ENCODE assay signal across 29 mouse cellular contexts in the genomic region with DNA sequence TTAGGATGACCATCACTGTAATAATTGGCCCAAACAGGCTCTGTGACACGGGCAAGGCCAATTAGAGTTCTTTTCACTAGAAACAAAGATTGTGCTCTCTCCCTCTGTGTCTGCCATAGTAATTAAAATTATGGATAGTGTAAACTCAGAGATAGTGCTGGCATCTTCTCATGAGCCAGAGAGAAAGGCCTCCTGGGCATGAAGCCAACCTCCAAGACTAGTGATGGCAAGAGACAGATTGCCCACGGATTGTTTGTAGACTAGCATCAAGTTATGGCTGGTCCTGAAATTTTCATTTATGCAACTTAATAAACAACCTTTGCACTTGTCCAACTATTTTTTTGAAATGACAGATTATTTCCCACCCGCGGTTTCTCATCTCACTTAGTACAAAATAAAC. TPM values are rescaled to one million over a fixed set of nuclear protein-coding genes. Genes with fewer than 3 reads are reported as not detected.
DNase-seq lines count a peak whose midpoint lies in the region; ATAC-seq lines count a peak whose summit lies in the region.
"Had no signal": no experiment of that assay in that cellular context is flagged by ENCODE, and none has a peak within 500 bp of the region (broad histone marks: within the 10 kb centered on the region; RNA-seq: fewer than 3 reads in every experiment).

No protein-coding gene starts in this region.

- H3K9ac ChIP-seq in forebrain, embryonic 14.5 days (ENCODE audit: low read length), result no peak overlapping the region
- H3K9ac ChIP-seq in forebrain, embryonic 13.5 days, result no peak overlapping the region
- H3K9ac ChIP-seq: embryonic facial prominence, embryonic 15.5 days; heart, embryonic 12.5 days; hindbrain, embryonic 14.5 days; intestine, embryonic 15.5 days had no signal

- no peaks in the 10 kb centered on the region for H3K36me3 ChIP-seq in forebrain, embryonic 14.5 days (ENCODE audit: control insufficient read depth, insufficient read depth, low read length)
- H3K36me3 ChIP-seq in forebrain, embryonic 13.5 days (ENCODE audit: poor library complexity, severe bottlenecking), result no peaks in the 10 kb centered on the region
- H3K36me3 ChIP-seq: embryonic facial prominence, embryonic 15.5 days; heart, embryonic 12.5 days; intestine, embryonic 15.5 days had no signal

- H3K9me3 ChIP-seq in forebrain, embryonic 14.5 days (replicated peaks; ENCODE audit: control insufficient read depth, low read length), result no peaks in the 10 kb centered on the region
- no peaks in the 10 kb centered on the region for H3K9me3 ChIP-seq in forebrain, embryonic 13.5 days (replicated peaks)
- H3K9me3 ChIP-seq: embryonic facial prominence, embryonic 15.5 days; heart, embryonic 12.5 days; intestine, embryonic 15.5 days; megakaryocyte, embryonic 14.5 days had no signal

- ATAC-seq in forebrain, embryonic 14.5 days, result no peak
- ATAC-seq in forebrain, embryonic 13.5 days, result no peak
- ATAC-seq: intestine, embryonic 15.5 days; midbrain, embryonic 16.5 days had no signal

- WGBS in forebrain, embryonic 14.5 days, result 75% methylated on average over 4 of the region's 4 CpGs
- WGBS in forebrain, embryonic 13.5 days, result 82% methylated on average over 4 of the region's 4 CpGs

- no peak overlapping the region for H3K27ac ChIP-seq in forebrain, embryonic 14.5 days (ENCODE audit: low read depth, low read length)
- H3K27ac ChIP-seq in forebrain, embryonic 13.5 days, result no peak overlapping the region
- H3K27ac ChIP-seq: embryonic facial prominence, embryonic 15.5 days; hindbrain, embryonic 14.5 days; intestine, embryonic 15.5 days had no signal

- H3K4me1 ChIP-seq in forebrain, embryonic 14.5 days (ENCODE audit: control insufficient read depth, insufficient read depth, low read length), result no peaks in the 10 kb centered on the region
- no peaks in the 10 kb centered on the region for H3K4me1 ChIP-seq in forebrain, embryonic 13.5 days
- H3K4me1 ChIP-seq: embryonic facial prominence, embryonic 15.5 days; heart, embryonic 12.5 days; intestine, embryonic 15.5 days; megakaryocyte, embryonic 14.5 days had no signal

- DNase-seq in forebrain, embryonic 14.5 days (ENCODE audit: low spot score), result peak; percentile 57
- DNase-seq in left cerebral cortex, postnatal 25 days (ENCODE audit: low spot score in 2 of 2), result peak; percentile 52 to 56
- DNase-seq in left cerebral cortex, postnatal 36 days (ENCODE audit: low spot score in 2 of 2), result no peak
- peak; percentile 62 to 70 for DNase-seq in right cerebral cortex, postnatal 10 days (ENCODE audit: low spot score in 2 of 2)
- no peak for DNase-seq in right cerebral cortex, postnatal 36 days (ENCODE audit: low spot score in 2 of 2)
- DNase-seq in layer of hippocampus, adult 9-11 months, result peak; percentile 56
- DNase-seq in heart, postnatal 36 days, result no peak
- DNase-seq: adrenal gland, postnatal 14 days; cerebellum, adult 9-10 months; gastrocnemius, postnatal 10 days; heart, adult 11 months; heart, postnatal 14 days; kidney, adult 9 months; kidney, postnatal 36 days; lung, postnatal 10 days; thymus, adult 18-20 months; thymus, postnatal 4 days had no signal

- no peak overlapping the region for H3K4me2 ChIP-seq in forebrain, embryonic 14.5 days (ENCODE audit: low read length)
- no peak overlapping the region for H3K4me2 ChIP-seq in forebrain, embryonic 13.5 days
- H3K4me2 ChIP-seq: embryonic facial prominence, embryonic 15.5 days; heart, embryonic 12.5 days; hindbrain, embryonic 14.5 days; intestine, embryonic 15.5 days had no signal

- intact Hi-C loops in left cerebral cortex, postnatal 25 days (cut with DNase I), result no loop called here
- intact Hi-C loops in left cerebral cortex, postnatal 36 days (cut with DNase I), result no loop called here
- intact Hi-C loops in heart, postnatal 36 days (cut with DNase I), result no loop called here

- no peaks in the 10 kb centered on the region for H3K27me3 ChIP-seq in forebrain, embryonic 14.5 days (replicated peaks; ENCODE audit: control insufficient read depth, insufficient read depth, low read length)
- H3K27me3 ChIP-seq in forebrain, embryonic 13.5 days, result no peaks in the 10 kb centered on the region
- H3K27me3 ChIP-seq: embryonic facial prominence, embryonic 15.5 days; heart, embryonic 12.5 days; intestine, embryonic 15.5 days had no signal

- H3K4me3 ChIP-seq in forebrain, embryonic 14.5 days (ENCODE audit: low read depth, low read length), result no peak overlapping the region
- no peak overlapping the region for H3K4me3 ChIP-seq in forebrain, embryonic 13.5 days
- H3K4me3 ChIP-seq: embryonic facial prominence, embryonic 15.5 days; heart, embryonic 12.5 days; intestine, embryonic 15.5 days; megakaryocyte, embryonic 14.5 days had no signal

RNA-seq across cellular contexts. Expression of a gene that starts 17.9 kb away (rescaled TPM):
- polyA plus RNA-seq in forebrain, embryonic 14.5 days (2014; fragmentation: Nextera tagmentation; extraction: Ambion mirVana), result not detected in 2 replicates
- not detected in 2 replicates for polyA plus RNA-seq in forebrain, embryonic 13.5 days (2015; fragmentation: Nextera tagmentation; extraction: Ambion mirVana)
- total RNA-seq in left cerebral cortex, postnatal 25 days (2021), result 1 to 10 TPM; 1.1 TPM
- total RNA-seq in left cerebral cortex, postnatal 36 days (2021), result 1 to 10 TPM; 1.1 to 2.5 TPM
- not detected for total RNA-seq in heart, postnatal 36 days (2021)
- total RNA-seq: adrenal gland, postnatal 14 days; gastrocnemius, postnatal 10 days; heart, postnatal 14 days; neutrophil, adult 5-6 weeks had no signal
- polyA plus RNA-seq: C2C12; embryonic facial prominence, embryonic 15.5 days; heart, embryonic 12.5 days; hindbrain, embryonic 14.5 days; intestine, embryonic 15.5 days; liver, embryonic 16.5 days; midbrain, embryonic 16.5 days; spleen, adult 2 months; stomach, embryonic 14.5 days had no signal

RNA-seq across cellular contexts. Expression of a gene that starts 58.0 kb away (rescaled TPM):
- 0.04 and 0.05 TPM in 2 replicates for polyA plus RNA-seq in forebrain, embryonic 14.5 days (2014; fragmentation: Nextera tagmentation; extraction: Ambion mirVana)
- 0.05 TPM in 1 of 2 replicates, not detected in the other for polyA plus RNA-seq in forebrain, embryonic 13.5 days (2015; fragmentation: Nextera tagmentation; extraction: Ambion mirVana)
- total RNA-seq in left cerebral cortex, postnatal 25 days (2021), result 1 to 10 TPM in 1 of 2 experiments, under 1 TPM in 1; 0.73 to 1.3 TPM
- 1 to 10 TPM in 1 of 2 experiments, under 1 TPM in 1; 0.97 to 1.5 TPM for total RNA-seq in left cerebral cortex, postnatal 36 days (2021)
- total RNA-seq in heart, postnatal 36 days (2021), result not detected
- total RNA-seq: adrenal gland, postnatal 14 days; heart, postnatal 14 days; neutrophil, adult 5-6 weeks had no signal
- polyA plus RNA-seq: C2C12; heart, embryonic 12.5 days; hindbrain, embryonic 14.5 days had no signal

Comparison
In these comparisons a context has a peak if more than half of its experiments do, and no peak if none do; other contexts are left out.
1. DNase-seq: peak in forebrain, embryonic 14.5 days (single experiment), left cerebral cortex, postnatal 25 days (2 of 2), right cerebral cortex, postnatal 10 days (2 of 2) and layer of hippocampus, adult 9-11 months (single experiment); none in left cerebral cortex, postnatal 36 days (0 of 2), right cerebral cortex, postnatal 36 days (0 of 2) and heart, postnatal 36 days (0 of 2).